Mouse (Mus musculus): ENCODE data around the gene Slc6a3. TPM values are rescaled to one million over a fixed set of nuclear protein-coding genes. Genes with fewer than 3 reads are reported as not detected.

The Slc6a3 gene
- polyA plus RNA-seq, 1 experiment from 2014 or later, result 10.5 TPM

DNA sequence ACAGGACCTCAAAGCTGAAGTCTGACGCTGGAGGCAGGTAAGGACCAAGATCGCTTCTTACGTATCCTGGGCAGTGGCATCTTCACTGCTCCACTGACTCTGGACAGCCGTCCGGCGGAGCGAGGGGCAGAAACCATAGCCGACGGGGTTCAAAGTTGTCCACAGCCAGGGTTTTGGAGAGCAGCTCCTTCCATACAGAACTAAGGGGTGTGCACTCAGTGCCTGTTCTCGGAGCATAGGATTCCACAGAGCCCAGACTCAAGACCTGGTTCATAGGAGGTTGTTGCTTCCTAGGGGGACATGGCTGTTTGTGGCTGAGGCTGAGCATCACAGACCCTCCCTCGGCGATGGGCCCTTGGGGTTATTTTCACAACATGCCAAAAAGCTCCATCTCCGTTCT, 277 bp downstream of the Slc6a3 start:
- H3K9me3 ChIP-seq (replicated peaks; ENCODE audit: control insufficient read depth, low read length, poor library complexity, severe bottlenecking), result no peaks in the 10 kb centered on the region
- no peak; the same call in 1 of the 2 replicates for ATAC-seq
- H3K4me2 ChIP-seq (ENCODE audit: low read length), result peak overlapping the region; percentile 86
- peaks cover 34% of the 10 kb centered on the region for H3K27me3 ChIP-seq (ENCODE audit: control insufficient read depth, insufficient read depth, low read depth, low read length)
- peaks cover 7% of the 10 kb centered on the region; the same call in 1 of the 2 replicates for H3K4me1 ChIP-seq (ENCODE audit: control insufficient read depth, insufficient read depth, low read length)
- H3K9ac ChIP-seq (ENCODE audit: low read depth, low read length), result peak overlapping the region; percentile 27
- WGBS, result 16% methylated on average over 13 of the region's 13 CpGs
- H3K36me3 ChIP-seq (ENCODE audit: control insufficient read depth, insufficient read depth, low read length), result no peaks in the 10 kb centered on the region
- peak overlapping the region; percentile 49 for H3K4me3 ChIP-seq (ENCODE audit: low read depth, low read length)
- H3K27ac ChIP-seq (ENCODE audit: low read length), result no peak overlapping the region

- Histone ChIP-seq H3K27ac (ENCODE audit: low read length) (no peak overlapping the region), H3K4me1 (ENCODE audit: control insufficient read depth, insufficient read depth, low read length) (no peaks in the 10 kb centered on the region), H3K4me3 (ENCODE audit: low read depth, low read length) (no peak overlapping the region), H3K27me3 (ENCODE audit: control insufficient read depth, insufficient read depth, low read depth, low read length) (no peaks in the 10 kb centered on the region), H3K36me3 (ENCODE audit: control insufficient read depth, insufficient read depth, low read length) (no peaks in the 10 kb centered on the region), H3K9me3 (replicated peaks; ENCODE audit: control insufficient read depth, low read length, poor library complexity, severe bottlenecking) (no peaks in the 10 kb centered on the region), H3K4me2 (ENCODE audit: low read length) (no peak overlapping the region), H3K9ac (ENCODE audit: low read depth, low read length) (no peak overlapping the region)
- 83% methylated on average over 5 of the region's 5 CpGs for WGBS
- ATAC-seq, result no peak
These were observed 27.7 kb downstream of the Slc6a3 start for GRCm38 (mm10) chr13:73564201-73564600.

DNA sequence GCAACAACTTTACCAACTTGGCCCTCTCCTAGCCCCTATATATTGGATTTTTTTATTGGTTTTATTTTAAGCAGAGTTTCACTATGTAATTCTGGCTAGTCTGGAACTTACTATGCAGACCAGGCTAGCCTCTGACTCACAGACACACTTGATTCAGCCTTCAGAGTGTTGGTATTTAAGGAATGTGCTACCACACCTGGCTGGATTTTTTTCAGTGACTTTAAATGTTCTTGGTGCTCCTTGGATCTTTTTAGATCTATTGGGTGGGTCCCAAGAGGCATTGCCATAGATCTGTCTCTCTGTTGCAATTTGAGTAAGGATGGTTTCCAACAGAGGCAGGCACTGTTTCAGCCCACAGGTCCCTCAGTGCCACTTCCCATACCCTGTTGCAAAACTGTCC, 38.5 kb downstream of the Slc6a3 start:
- no peak for ATAC-seq
- Histone ChIP-seq H3K4me1 (ENCODE audit: control insufficient read depth, insufficient read depth, low read length) (no peaks in the 10 kb centered on the region), H3K9me3 (replicated peaks; ENCODE audit: control insufficient read depth, low read length, poor library complexity, severe bottlenecking) (no peaks in the 10 kb centered on the region), H3K36me3 (ENCODE audit: control insufficient read depth, insufficient read depth, low read length) (no peaks in the 10 kb centered on the region), H3K4me3 (ENCODE audit: low read depth, low read length) (no peak overlapping the region), H3K27ac (ENCODE audit: low read length) (no peak overlapping the region), H3K9ac (ENCODE audit: low read depth, low read length) (no peak overlapping the region), H3K27me3 (ENCODE audit: control insufficient read depth, insufficient read depth, low read depth, low read length) (no peaks in the 10 kb centered on the region), H3K4me2 (ENCODE audit: low read length) (no peak overlapping the region)

- no peak overlapping the region for H3K9ac ChIP-seq (ENCODE audit: low read depth, low read length)
- no peak overlapping the region for H3K4me2 ChIP-seq (ENCODE audit: low read length)
- no peaks in the 10 kb centered on the region for H3K9me3 ChIP-seq (replicated peaks; ENCODE audit: control insufficient read depth, low read length, poor library complexity, severe bottlenecking)
- no peaks in the 10 kb centered on the region for H3K4me1 ChIP-seq (ENCODE audit: control insufficient read depth, insufficient read depth, low read length)
- 72% methylated on average over 2 of the region's 2 CpGs for WGBS
- no peaks in the 10 kb centered on the region for H3K36me3 ChIP-seq (ENCODE audit: control insufficient read depth, insufficient read depth, low read length)
- no peak overlapping the region for H3K27ac ChIP-seq (ENCODE audit: low read length)
- no peaks in the 10 kb centered on the region for H3K27me3 ChIP-seq (ENCODE audit: control insufficient read depth, insufficient read depth, low read depth, low read length)
- H3K4me3 ChIP-seq (ENCODE audit: low read depth, low read length), result no peak overlapping the region
- ATAC-seq, result no peak
These were observed 40.7 kb downstream of the Slc6a3 start for GRCm38 (mm10) chr13:73577277-73577676.

- Histone ChIP-seq H3K4me1 (ENCODE audit: control insufficient read depth, insufficient read depth, low read length) (no peaks in the 10 kb centered on the region), H3K4me2 (ENCODE audit: low read length) (no peak overlapping the region), H3K27ac (ENCODE audit: low read length) (no peak overlapping the region), H3K36me3 (ENCODE audit: control insufficient read depth, insufficient read depth, low read length) (no peaks in the 10 kb centered on the region), H3K27me3 (ENCODE audit: control insufficient read depth, insufficient read depth, low read depth, low read length) (peaks cover 3% of the 10 kb centered on the region; the same call in 1 of the 2 replicates), H3K9ac (ENCODE audit: low read depth, low read length) (no peak overlapping the region), H3K4me3 (ENCODE audit: low read depth, low read length) (no peak overlapping the region), H3K9me3 (replicated peaks; ENCODE audit: control insufficient read depth, low read length, poor library complexity, severe bottlenecking) (no peaks in the 10 kb centered on the region)
- ATAC-seq, result no peak
- 82% methylated on average over 3 of the region's 3 CpGs for WGBS
These were observed 54.9 kb downstream of the Slc6a3 start for GRCm38 (mm10) chr13:73591488-73591887.

DNA sequence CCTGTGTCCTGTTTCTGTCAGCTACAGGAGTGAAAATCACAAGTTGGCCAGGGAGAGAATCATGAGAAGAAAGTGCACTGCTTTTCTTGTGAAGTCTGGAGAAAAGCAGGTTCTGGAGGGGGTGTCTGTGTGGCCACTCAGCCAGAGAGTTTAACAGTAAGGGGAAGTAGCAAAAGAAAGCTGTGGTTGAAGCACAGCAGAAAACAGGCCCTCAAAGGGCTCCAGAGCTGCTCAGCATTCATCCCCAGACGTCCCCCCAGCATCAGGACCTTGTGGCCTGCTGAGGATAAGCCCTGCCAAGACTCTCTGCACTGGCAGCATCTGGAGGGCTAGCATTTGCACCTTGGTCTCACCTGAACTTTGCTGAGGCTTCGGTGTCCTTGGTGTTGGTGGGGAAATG, 56.0 kb downstream of the Slc6a3 start:
- no peaks in the 10 kb centered on the region for H3K36me3 ChIP-seq (ENCODE audit: control insufficient read depth, insufficient read depth, low read length)
- H3K9ac ChIP-seq (ENCODE audit: low read depth, low read length), result no peak overlapping the region
- ATAC-seq, result no peak
- 41% methylated on average over 2 of the region's 2 CpGs for WGBS
- no peak overlapping the region for H3K4me3 ChIP-seq (ENCODE audit: low read depth, low read length)
- no peaks in the 10 kb centered on the region for H3K9me3 ChIP-seq (replicated peaks; ENCODE audit: control insufficient read depth, low read length, poor library complexity, severe bottlenecking)
- H3K4me2 ChIP-seq (ENCODE audit: low read length), result no peak overlapping the region
- no peaks in the 10 kb centered on the region for H3K4me1 ChIP-seq (ENCODE audit: control insufficient read depth, insufficient read depth, low read length)
- H3K27ac ChIP-seq (ENCODE audit: low read length), result no peak overlapping the region
- H3K27me3 ChIP-seq (ENCODE audit: control insufficient read depth, insufficient read depth, low read depth, low read length), result peaks cover 3% of the 10 kb centered on the region; the same call in 1 of the 2 replicates

GRCm38 (mm10) chr13:73596276-73596675, 59.7 kb downstream of the Slc6a3 start:
- Histone ChIP-seq H3K27me3 (ENCODE audit: control insufficient read depth, insufficient read depth, low read depth, low read length) (peaks cover 3% of the 10 kb centered on the region; the same call in 1 of the 2 replicates), H3K9ac (ENCODE audit: low read depth, low read length) (no peak overlapping the region), H3K27ac (ENCODE audit: low read length) (no peak overlapping the region), H3K4me3 (ENCODE audit: low read depth, low read length) (no peak overlapping the region), H3K9me3 (replicated peaks; ENCODE audit: control insufficient read depth, low read length, poor library complexity, severe bottlenecking) (no peaks in the 10 kb centered on the region), H3K4me1 (ENCODE audit: control insufficient read depth, insufficient read depth, low read length) (no peaks in the 10 kb centered on the region), H3K4me2 (ENCODE audit: low read length) (no peak overlapping the region), H3K36me3 (ENCODE audit: control insufficient read depth, insufficient read depth, low read length) (no peaks in the 10 kb centered on the region)
- ATAC-seq, result no peak
- WGBS, result 78% methylated on average over 4 of the region's 4 CpGs

GRCm38 (mm10) chr13:73600217-73600616, 63.7 kb downstream of the Slc6a3 start:
- Histone ChIP-seq H3K4me1 (ENCODE audit: control insufficient read depth, insufficient read depth, low read length) (peaks cover 14% of the 10 kb centered on the region), H3K27me3 (ENCODE audit: control insufficient read depth, insufficient read depth, low read depth, low read length) (peaks cover 3% of the 10 kb centered on the region; the same call in 1 of the 2 replicates), H3K36me3 (ENCODE audit: control insufficient read depth, insufficient read depth, low read length) (no peaks in the 10 kb centered on the region), H3K4me3 (ENCODE audit: low read depth, low read length) (no peak overlapping the region), H3K9ac (ENCODE audit: low read depth, low read length) (no peak overlapping the region), H3K9me3 (replicated peaks; ENCODE audit: control insufficient read depth, low read length, poor library complexity, severe bottlenecking) (no peaks in the 10 kb centered on the region), H3K27ac (ENCODE audit: low read length) (no peak overlapping the region), H3K4me2 (ENCODE audit: low read length) (no peak overlapping the region)
- no peak for ATAC-seq
- 85% methylated on average over 4 of the region's 4 CpGs for WGBS

DNA sequence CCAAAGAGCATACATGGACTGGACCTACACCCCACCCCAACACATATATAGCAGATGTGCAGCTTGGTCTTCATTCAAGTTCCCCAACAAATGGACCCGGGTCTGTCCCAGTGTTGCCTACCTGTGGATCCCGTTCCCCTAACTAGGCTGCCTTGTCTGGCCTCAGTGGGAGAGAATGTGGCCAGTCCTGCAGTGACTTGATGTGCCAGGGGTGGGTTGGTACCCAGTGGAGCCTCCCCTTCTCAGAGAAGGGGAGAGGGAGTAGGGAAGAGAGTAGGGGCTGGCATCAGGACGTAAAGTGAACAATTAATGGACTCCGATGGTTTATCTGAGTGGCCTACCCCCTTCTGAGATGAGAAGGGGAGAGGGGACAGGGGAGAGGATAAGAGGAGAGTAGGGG, 66.5 kb downstream of the Slc6a3 start:
- no peaks in the 10 kb centered on the region for H3K9me3 ChIP-seq (replicated peaks; ENCODE audit: control insufficient read depth, low read length, poor library complexity, severe bottlenecking)
- H3K27ac ChIP-seq (ENCODE audit: low read length), result 0 out of 2 replicates have a peak overlapping the region, but pooled peaks have one; percentile 82

More for the DNA sequence above, 66.5 kb downstream of the Slc6a3 start:
- 53% methylated on average over 4 of the region's 4 CpGs for WGBS
- Histone ChIP-seq H3K9ac (ENCODE audit: low read depth, low read length) (peak overlapping the region; percentile 89), H3K4me2 (ENCODE audit: low read length) (peak overlapping the region; percentile 99), H3K27me3 (ENCODE audit: control insufficient read depth, insufficient read depth, low read depth, low read length) (no peaks in the 10 kb centered on the region; the same call in 1 of the 2 replicates), H3K4me1 (ENCODE audit: control insufficient read depth, insufficient read depth, low read length) (peaks cover 20% of the 10 kb centered on the region), H3K36me3 (ENCODE audit: control insufficient read depth, insufficient read depth, low read length) (peaks cover 4% of the 10 kb centered on the region), H3K4me3 (ENCODE audit: low read depth, low read length) (peak overlapping the region; percentile 91)
- no peak; the same call in 1 of the 2 replicates for ATAC-seq

Measured in midbrain, embryonic 16.5 days (tissue).